ENCODE assay signal across 8 mouse cellular contexts in genomic region chr10:4388384-4388745, GRCm38 (mm10). TPM values are rescaled to one million over a fixed set of nuclear protein-coding genes. Genes with fewer than 3 reads are reported as not detected.
A peak's percentile ranks its signal among the peaks of the same experiment; 100 is the strongest.
DNase-seq lines count a peak whose midpoint lies in the region; ATAC-seq and TF ChIP-seq lines count a peak whose summit lies in the region.

No protein-coding gene starts in this region.

- H3K36me3 ChIP-seq in MEL (ENCODE audit: control insufficient read depth in 1 of 2, insufficient read depth in 2 of 2, low read length in 2 of 2), result peaks cover 6 to 41% of the 10 kb centered on the region in 2 experiments
- H3K36me3 ChIP-seq in forebrain, embryonic 16.5 days (ENCODE audit: control insufficient read depth, insufficient read depth), result no peaks in the 10 kb centered on the region
- peaks cover 6% of the 10 kb centered on the region; the same call in 1 of the 2 replicates for H3K36me3 ChIP-seq in kidney, embryonic 16.5 days (ENCODE audit: insufficient read depth, low read length)
- H3K36me3 ChIP-seq in midbrain, embryonic 14.5 days (ENCODE audit: control insufficient read depth, insufficient read depth, low read length), result 0 out of 2 replicates have a peak, but pooled peaks cover 5% of the 10 kb centered on the region

- H3K9me3 ChIP-seq in MEL (replicated peaks; ENCODE audit: insufficient read depth, low read length), result no peaks in the 10 kb centered on the region
- H3K9me3 ChIP-seq in forebrain, embryonic 16.5 days (ENCODE audit: control insufficient read depth, low read length), result no peaks in the 10 kb centered on the region
- H3K9me3 ChIP-seq in kidney, embryonic 16.5 days (ENCODE audit: low read length), result no peaks in the 10 kb centered on the region
- H3K9me3 ChIP-seq in midbrain, embryonic 14.5 days (ENCODE audit: control insufficient read depth, low read length), result no peaks in the 10 kb centered on the region

- TF ChIP-seq CTCF in MEL (IDR thresholded peaks at IDR 0.05 in 2 of 3, conservative IDR thresholded peaks at IDR 0.05 in 1 of 3; ENCODE audit: control insufficient read depth in 1 of 3, insufficient read depth in 1 of 3, low read depth in 2 of 3, low read length in 3 of 3, poor library complexity in 1 of 3, severe bottlenecking in 1 of 3), result no peak

- WGBS in forebrain, embryonic 16.5 days, result under 1% methylated on average over 19 of the region's 19 CpGs
- WGBS in kidney, embryonic 16.5 days, result 0% methylated on average over 19 of the region's 19 CpGs
- WGBS in midbrain, embryonic 14.5 days, result under 1% methylated on average over 19 of the region's 19 CpGs

- TF ChIP-seq POLR2A in MEL (IDR thresholded peaks at IDR 0.05; ENCODE audit: control insufficient read depth in 1 of 2, insufficient read depth in 1 of 2, low read depth in 1 of 2, low read length in 2 of 2, poor library complexity in 1 of 2), result peak in 1 of 2 experiments; percentile 21; a peak in 1 of 4 replicates

- TF ChIP-seq EP300 in MEL (IDR thresholded peaks at IDR 0.05; ENCODE audit: low read depth in 1 of 2, low read length in 2 of 2), result no peak

- TF ChIP-seq RAD21 in MEL (IDR thresholded peaks at IDR 0.05; ENCODE audit: low read depth, low read length), result no peak

- intact Hi-C loops in heart, postnatal 14 days (cut with DNase I), result no loop called here
- intact Hi-C loops in left cerebral cortex, postnatal 10 days (cut with DNase I), result no loop called here

- H3K79me2 ChIP-seq in MEL (ENCODE audit: control insufficient read depth, insufficient read depth, low read length, poor library complexity), result peaks cover 64% of the 10 kb centered on the region

- peak; percentile 39 to 45 for DNase-seq in heart, adult 9 months (ENCODE audit: low spot score in 2 of 2)
- DNase-seq in heart, postnatal 14 days, result no peak
- DNase-seq in MEL (ENCODE audit: low read depth, low spot score), result no peak
- peak; percentile 40 for DNase-seq in midbrain, embryonic 14.5 days
- DNase-seq in adrenal gland, postnatal 14 days, result no peak
- DNase-seq in left cerebral cortex, postnatal 10 days (ENCODE audit: extremely low spot score in 1 of 2, low spot score in 2 of 2), result no peak

- peaks cover 32 to 36% of the 10 kb centered on the region in 2 experiments for H3K4me1 ChIP-seq in MEL (ENCODE audit: control insufficient read depth in 1 of 2, insufficient read depth in 2 of 2, low read length in 2 of 2)
- H3K4me1 ChIP-seq in forebrain, embryonic 16.5 days (replicated peaks; ENCODE audit: control insufficient read depth, insufficient read depth, low read length), result peaks cover 38% of the 10 kb centered on the region
- H3K4me1 ChIP-seq in kidney, embryonic 16.5 days (ENCODE audit: insufficient read depth, low read length), result peaks cover 40% of the 10 kb centered on the region
- peaks cover 40% of the 10 kb centered on the region for H3K4me1 ChIP-seq in midbrain, embryonic 14.5 days (ENCODE audit: control insufficient read depth, insufficient read depth, low read length)

- H3K4me2 ChIP-seq in forebrain, embryonic 16.5 days (ENCODE audit: low read length), result peak overlapping the region; percentile 95
- H3K4me2 ChIP-seq in kidney, embryonic 16.5 days (replicated peaks; ENCODE audit: low read depth, low read length), result peak overlapping the region; percentile 89
- H3K4me2 ChIP-seq in midbrain, embryonic 14.5 days (ENCODE audit: low read length), result peak overlapping the region; percentile 90

- peak overlapping the region; percentile 85 to 99 for H3K4me3 ChIP-seq in MEL (ENCODE audit: control insufficient read depth in 1 of 2, insufficient read depth in 1 of 2, low read depth in 2 of 2, low read length in 2 of 2)
- peak overlapping the region; percentile 95 for H3K4me3 ChIP-seq in forebrain, embryonic 16.5 days (replicated peaks; ENCODE audit: low read length)
- H3K4me3 ChIP-seq in kidney, embryonic 16.5 days (ENCODE audit: low read length), result peak overlapping the region; percentile 94
- peak overlapping the region; percentile 97 for H3K4me3 ChIP-seq in midbrain, embryonic 14.5 days (replicated peaks; ENCODE audit: low read depth, low read length)

- no peaks in the 10 kb centered on the region for H3K27me3 ChIP-seq in MEL (ENCODE audit: control insufficient read depth in 1 of 2, insufficient read depth in 2 of 2, low read length in 2 of 2)
- no peaks in the 10 kb centered on the region for H3K27me3 ChIP-seq in forebrain, embryonic 16.5 days (replicated peaks; ENCODE audit: control insufficient read depth, insufficient read depth, low read length)
- no peaks in the 10 kb centered on the region for H3K27me3 ChIP-seq in kidney, embryonic 16.5 days (ENCODE audit: insufficient read depth, low read length)
- no peaks in the 10 kb centered on the region for H3K27me3 ChIP-seq in midbrain, embryonic 14.5 days (ENCODE audit: control insufficient read depth, insufficient read depth, low read length)

- no peak for ATAC-seq in forebrain, embryonic 16.5 days
- no peak for ATAC-seq in kidney, embryonic 16.5 days (ENCODE audit: low FRiP score, low TSS enrichment)
- ATAC-seq in midbrain, embryonic 14.5 days (ENCODE audit: low FRiP score, low TSS enrichment), result no peak

- peak overlapping the region; percentile 98 for H3K9ac ChIP-seq in MEL (ENCODE audit: control insufficient read depth, low read depth, low read length, poor library complexity, severe bottlenecking)
- peak overlapping the region; percentile 99 for H3K9ac ChIP-seq in forebrain, embryonic 16.5 days (replicated peaks; ENCODE audit: low read depth, low read length)
- peak overlapping the region; percentile 99 for H3K9ac ChIP-seq in kidney, embryonic 16.5 days (replicated peaks; ENCODE audit: low read length)
- H3K9ac ChIP-seq in midbrain, embryonic 14.5 days (replicated peaks; ENCODE audit: low read length), result peak overlapping the region; percentile 99

- peak overlapping the region; percentile 70 for H3K27ac ChIP-seq in MEL (ENCODE audit: control insufficient read depth, low read depth, low read length)
- peak overlapping the region; percentile 100 for H3K27ac ChIP-seq in forebrain, embryonic 16.5 days (ENCODE audit: low read length)
- H3K27ac ChIP-seq in kidney, embryonic 16.5 days (ENCODE audit: low read length), result peak overlapping the region; percentile 99
- H3K27ac ChIP-seq in midbrain, embryonic 14.5 days (replicated peaks; ENCODE audit: low read depth, low read length), result peak overlapping the region; percentile 100

TF ChIP-seq in MEL, 35 proteins besides CTCF, POLR2A, EP300 and RAD21:
- TF ChIP-seq SIN3A (IDR thresholded peaks at IDR 0.05; ENCODE audit: low read length) (peak; percentile 73), MXI1 (IDR thresholded peaks at IDR 0.05; ENCODE audit: low read depth, low read length) (peak; percentile 31; the same call in 1 of the 2 replicates), HCFC1 (IDR thresholded peaks at IDR 0.05; ENCODE audit: low read depth, low read length) (no peak)

RNA-seq across cellular contexts. Expression of gene Zbtb2, which starts 0.5 kb away (rescaled TPM):
- 1 to 10 TPM; 6.6 to 7.7 TPM for total RNA-seq in heart, postnatal 14 days (2021)
- 8.6 and 10.0 TPM in 2 replicates for total RNA-seq in MEL (2012; rRNA removed)
- polyA plus RNA-seq in MEL (2012; ENCODE audit: insufficient read depth in 1 of 2, insufficient read length in 2 of 2, low read depth in 1 of 2, low replicate concordance in 2 of 2, missing spikeins in 1 of 2), result 10 to 100 TPM in 1 of 2 experiments, not detected in 1; 12.7 TPM
- polyA plus RNA-seq in forebrain, embryonic 16.5 days (2015; fragmentation: Nextera tagmentation; extraction: Ambion mirVana), result 17.9 and 19.3 TPM in 2 replicates
- 17.9 and 19.0 TPM in 2 replicates for polyA plus RNA-seq in kidney, embryonic 16.5 days (2015; fragmentation: Nextera tagmentation; extraction: Ambion mirVana)
- 12.7 and 17.5 TPM in 2 replicates for polyA plus RNA-seq in midbrain, embryonic 14.5 days (2014; fragmentation: Nextera tagmentation; extraction: Ambion mirVana)
- 11.7 and 12.3 TPM in 2 replicates for total RNA-seq in adrenal gland, postnatal 14 days (2021)
- 1 to 10 TPM; 9.3 to 9.4 TPM for total RNA-seq in left cerebral cortex, postnatal 10 days (2021)

RNA-seq across cellular contexts. Expression of gene Rmnd1, which starts 43.8 kb away (rescaled TPM):
- total RNA-seq in heart, postnatal 14 days (2021), result 10 to 100 TPM; 49.3 to 50.9 TPM
- 30.6 and 38.8 TPM in 2 replicates for total RNA-seq in MEL (2012; rRNA removed)
- 10 to 100 TPM in 1 of 2 experiments, not detected in 1; 39.6 TPM for polyA plus RNA-seq in MEL (2012; ENCODE audit: insufficient read depth in 1 of 2, insufficient read length in 2 of 2, low read depth in 1 of 2, low replicate concordance in 2 of 2, missing spikeins in 1 of 2)
- 53.6 and 57.5 TPM in 2 replicates for polyA plus RNA-seq in forebrain, embryonic 16.5 days (2015; fragmentation: Nextera tagmentation; extraction: Ambion mirVana)
- polyA plus RNA-seq in kidney, embryonic 16.5 days (2015; fragmentation: Nextera tagmentation; extraction: Ambion mirVana), result 65.2 and 71.0 TPM in 2 replicates
- 44.5 and 45.7 TPM in 2 replicates for polyA plus RNA-seq in midbrain, embryonic 14.5 days (2014; fragmentation: Nextera tagmentation; extraction: Ambion mirVana)
- total RNA-seq in adrenal gland, postnatal 14 days (2021), result 51.2 and 57.0 TPM in 2 replicates
- 10 to 100 TPM; 31.6 to 34.6 TPM for total RNA-seq in left cerebral cortex, postnatal 10 days (2021)

RNA-seq across cellular contexts. Expression of gene Armt1, which starts 43.9 kb away (rescaled TPM):
- total RNA-seq in heart, postnatal 14 days (2021), result 1 to 10 TPM; 7.1 TPM
- total RNA-seq in MEL (2012; rRNA removed), result 23.7 and 25.1 TPM in 2 replicates
- 10 to 100 TPM in 1 of 2 experiments, not detected in 1; 24.2 TPM for polyA plus RNA-seq in MEL (2012; ENCODE audit: insufficient read depth in 1 of 2, insufficient read length in 2 of 2, low read depth in 1 of 2, low replicate concordance in 2 of 2, missing spikeins in 1 of 2)
- polyA plus RNA-seq in forebrain, embryonic 16.5 days (2015; fragmentation: Nextera tagmentation; extraction: Ambion mirVana), result 12.8 and 14.1 TPM in 2 replicates
- 23.8 and 29.0 TPM in 2 replicates for polyA plus RNA-seq in kidney, embryonic 16.5 days (2015; fragmentation: Nextera tagmentation; extraction: Ambion mirVana)
- polyA plus RNA-seq in midbrain, embryonic 14.5 days (2014; fragmentation: Nextera tagmentation; extraction: Ambion mirVana), result 9.2 and 14.7 TPM in 2 replicates
- 15.7 and 20.1 TPM in 2 replicates for total RNA-seq in adrenal gland, postnatal 14 days (2021)
- 10 to 100 TPM; 10.6 to 12.3 TPM for total RNA-seq in left cerebral cortex, postnatal 10 days (2021)

Comparison
In these comparisons a context has a peak if more than half of its experiments do, and no peak if none do; other contexts are left out.
1. DNase-seq: peak in heart, adult 9 months (2 of 2) and midbrain, embryonic 14.5 days (single experiment); none in heart, postnatal 14 days (0 of 2), MEL (single experiment), adrenal gland, postnatal 14 days (single experiment) and left cerebral cortex, postnatal 10 days (0 of 2).
2. Peak in every context shown above with its lines, with median percentiles within 50 percentile points of each other: H3K27ac ChIP-seq, H3K4me3 ChIP-seq, H3K9ac ChIP-seq and H3K4me2 ChIP-seq.